In genomic region chr13:112925976-112926375, GRCm38 (mm10) we compare ENCODE assay signal across 8 mouse cellular contexts. TPM values are rescaled to one million over a fixed set of nuclear protein-coding genes. Genes with fewer than 3 reads are reported as not detected.
DNase-seq lines count a peak whose midpoint lies in the region; ATAC-seq lines count a peak whose summit lies in the region.

No protein-coding gene starts in this region.

- no peak overlapping the region for H3K27ac ChIP-seq in lung, embryonic 16.5 days (ENCODE audit: low read length)
- H3K27ac ChIP-seq in embryonic facial prominence, embryonic 15.5 days (replicated peaks): no peak overlapping the region
- H3K27ac ChIP-seq in kidney, embryonic 15.5 days: no peak overlapping the region
- H3K27ac ChIP-seq in neural tube, embryonic 13.5 days (replicated peaks): no peak overlapping the region

- no peaks in the 10 kb centered on the region for H3K27me3 ChIP-seq in lung, embryonic 16.5 days (ENCODE audit: control insufficient read depth, insufficient read depth, low read depth, low read length)
- H3K27me3 ChIP-seq in embryonic facial prominence, embryonic 15.5 days: no peaks in the 10 kb centered on the region
- H3K27me3 ChIP-seq in kidney, embryonic 15.5 days: no peaks in the 10 kb centered on the region
- no peaks in the 10 kb centered on the region for H3K27me3 ChIP-seq in neural tube, embryonic 13.5 days

- peak overlapping the region; percentile 63 for H3K4me2 ChIP-seq in lung, embryonic 16.5 days (ENCODE audit: low read depth, low read length)
- H3K4me2 ChIP-seq in embryonic facial prominence, embryonic 15.5 days (replicated peaks): peak overlapping the region; percentile 79
- peak overlapping the region; percentile 65 for H3K4me2 ChIP-seq in kidney, embryonic 15.5 days
- H3K4me2 ChIP-seq in neural tube, embryonic 13.5 days: peak overlapping the region; percentile 88

- ATAC-seq in lung, embryonic 16.5 days (ENCODE audit: low read depth): no peak
- no peak for ATAC-seq in embryonic facial prominence, embryonic 15.5 days (ENCODE audit: insufficient number of reproducible peaks, low FRiP score, low TSS enrichment, low read depth)
- ATAC-seq in kidney, embryonic 15.5 days (replicated peaks; ENCODE audit: low FRiP score): no peak
- ATAC-seq in neural tube, embryonic 13.5 days (ENCODE audit: low read depth): no peak

- no peak for DNase-seq in lung, postnatal 36 days
- no peak for DNase-seq in urinary bladder, postnatal 25 days (ENCODE audit: low spot score)
- DNase-seq in gastrocnemius, postnatal 4 days (ENCODE audit: low spot score in 2 of 2): no peak
- no peak for DNase-seq in spleen, postnatal 10 days (ENCODE audit: low spot score in 2 of 2)

- H3K9me3 ChIP-seq in lung, embryonic 16.5 days (ENCODE audit: control insufficient read depth, low read length): no peaks in the 10 kb centered on the region
- no peaks in the 10 kb centered on the region for H3K9me3 ChIP-seq in embryonic facial prominence, embryonic 15.5 days (replicated peaks)
- H3K9me3 ChIP-seq in kidney, embryonic 15.5 days (replicated peaks): no peaks in the 10 kb centered on the region
- H3K9me3 ChIP-seq in neural tube, embryonic 13.5 days: no peaks in the 10 kb centered on the region

- no peaks in the 10 kb centered on the region for H3K36me3 ChIP-seq in lung, embryonic 16.5 days (ENCODE audit: control insufficient read depth, insufficient read depth, low read length)
- peaks cover 10% of the 10 kb centered on the region for H3K36me3 ChIP-seq in embryonic facial prominence, embryonic 15.5 days
- peaks cover 9% of the 10 kb centered on the region for H3K36me3 ChIP-seq in kidney, embryonic 15.5 days
- peaks cover 10% of the 10 kb centered on the region for H3K36me3 ChIP-seq in neural tube, embryonic 13.5 days

- peak overlapping the region; percentile 92 for H3K4me3 ChIP-seq in lung, embryonic 16.5 days (ENCODE audit: low read length)
- H3K4me3 ChIP-seq in embryonic facial prominence, embryonic 15.5 days (replicated peaks): peak overlapping the region; percentile 83
- peak overlapping the region; percentile 71 for H3K4me3 ChIP-seq in kidney, embryonic 15.5 days (replicated peaks)
- H3K4me3 ChIP-seq in neural tube, embryonic 13.5 days: peak overlapping the region; percentile 62

- 58% methylated on average over 4 of the region's 4 CpGs for WGBS in lung, embryonic 16.5 days
- 72% methylated on average over 4 of the region's 4 CpGs for WGBS in embryonic facial prominence, embryonic 15.5 days
- 71% methylated on average over 4 of the region's 4 CpGs for WGBS in kidney, embryonic 15.5 days
- WGBS in neural tube, embryonic 13.5 days: 78% methylated on average over 4 of the region's 4 CpGs

- H3K4me1 ChIP-seq in lung, embryonic 16.5 days (replicated peaks; ENCODE audit: control insufficient read depth, insufficient read depth, low read length): peaks cover 16% of the 10 kb centered on the region
- peaks cover 23% of the 10 kb centered on the region for H3K4me1 ChIP-seq in embryonic facial prominence, embryonic 15.5 days
- H3K4me1 ChIP-seq in kidney, embryonic 15.5 days: peaks cover 24% of the 10 kb centered on the region
- H3K4me1 ChIP-seq in neural tube, embryonic 13.5 days (replicated peaks): peaks cover 36% of the 10 kb centered on the region

- peak overlapping the region; percentile 86 for H3K9ac ChIP-seq in lung, embryonic 16.5 days (ENCODE audit: low read length)
- no peak overlapping the region for H3K9ac ChIP-seq in embryonic facial prominence, embryonic 15.5 days
- peak overlapping the region; percentile 81 for H3K9ac ChIP-seq in kidney, embryonic 15.5 days
- peak overlapping the region; percentile 83 for H3K9ac ChIP-seq in neural tube, embryonic 13.5 days

RNA-seq across cellular contexts. Expression of gene Mtrex, which starts 1.2 kb away (rescaled TPM):
- polyA plus RNA-seq in lung, embryonic 16.5 days (2015; fragmentation: Nextera tagmentation; extraction: Ambion mirVana): 63.7 and 67.0 TPM in 2 replicates
- 55.2 and 61.7 TPM in 2 replicates for polyA plus RNA-seq in embryonic facial prominence, embryonic 15.5 days (2015; fragmentation: Nextera tagmentation; extraction: Ambion mirVana)
- 75.2 and 78.2 TPM in 2 replicates for polyA plus RNA-seq in kidney, embryonic 15.5 days (2015; fragmentation: Nextera tagmentation; extraction: Ambion mirVana)
- 67.8 and 73.3 TPM in 2 replicates for polyA plus RNA-seq in neural tube, embryonic 13.5 days (2015; fragmentation: Nextera tagmentation; extraction: Ambion mirVana)
- total RNA-seq in gastrocnemius, postnatal 4 days (2021): 10 to 100 TPM; 34.0 to 38.8 TPM

RNA-seq across cellular contexts. Expression of gene Dhx29, which starts 1.3 kb away (rescaled TPM):
- polyA plus RNA-seq in lung, embryonic 16.5 days (2015; fragmentation: Nextera tagmentation; extraction: Ambion mirVana): 14.3 and 17.8 TPM in 2 replicates
- polyA plus RNA-seq in embryonic facial prominence, embryonic 15.5 days (2015; fragmentation: Nextera tagmentation; extraction: Ambion mirVana): 22.1 and 22.4 TPM in 2 replicates
- 20.7 and 25.0 TPM in 2 replicates for polyA plus RNA-seq in kidney, embryonic 15.5 days (2015; fragmentation: Nextera tagmentation; extraction: Ambion mirVana)
- 32.5 and 34.7 TPM in 2 replicates for polyA plus RNA-seq in neural tube, embryonic 13.5 days (2015; fragmentation: Nextera tagmentation; extraction: Ambion mirVana)
- total RNA-seq in gastrocnemius, postnatal 4 days (2021): 10 to 100 TPM; 13.8 to 14.8 TPM
